Mouse (Mus musculus) MEL (cell line): ENCODE data around the gene Gpr174.

ENCODE experiments used
- CHD2 ChIP-seq: IDR thresholded peaks from 2 replicates; pipeline ENCODE4 v1.6.1; 2011; ENCODE audit warnings: low read length, improper control_type of control experiment
- CTCF ChIP-seq, 3 experiments: IDR thresholded peaks in 2 of 3; conservative IDR thresholded peaks in 1 of 3; 2 replicates each; pipeline ENCODE4 v1.5.1; 2011 to 2012; ENCODE audit warnings: low read length in 3 of 3, low read depth in 2 of 3, mild to moderate bottlenecking in 2 of 3, improper control_type of control experiment in 1 of 3, inconsistent platforms in 1 of 3, mixed read lengths in 1 of 3, moderate library complexity in 1 of 3; ENCODE audit not compliant: control insufficient read depth in 1 of 3, insufficient read depth in 1 of 3, poor library complexity in 1 of 3, severe bottlenecking in 1 of 3
- E2F4 ChIP-seq: IDR thresholded peaks from 2 replicates; pipeline ENCODE4 v1.6.1; 2011; ENCODE audit warnings: low read depth, low read length, improper control_type of control experiment, borderline replicate concordance
- EP300 ChIP-seq, 2 experiments: IDR thresholded peaks; 2 replicates each; pipeline ENCODE4 v1.6.1; 2011; ENCODE audit warnings: improper control_type of control experiment in 2 of 2, low read length in 2 of 2, low read depth in 1 of 2, mild to moderate bottlenecking in 1 of 2
- GABPA ChIP-seq: IDR thresholded peaks from 2 replicates; pipeline ENCODE4 v1.6.1; 2012; ENCODE audit warnings: low read depth, mild to moderate bottlenecking, inconsistent platforms, low read length, improper control_type of control experiment, moderate library complexity
- KAT2A ChIP-seq: conservative IDR thresholded peaks from 2 replicates; pipeline ENCODE4 v1.6.1; 2012; ENCODE audit warnings: low read depth, low read length, improper control_type of control experiment, inconsistent platforms
- MAX ChIP-seq: IDR thresholded peaks from 2 replicates; pipeline ENCODE4 v1.6.1; 2011; ENCODE audit warnings: low read length, improper control_type of control experiment
- MAZ ChIP-seq: IDR thresholded peaks from 2 replicates; pipeline ENCODE4 v1.6.1; 2012; ENCODE audit warnings: low read depth, mild to moderate bottlenecking, inconsistent platforms, low read length, improper control_type of control experiment
- POLR2A ChIP-seq, 2 experiments: IDR thresholded peaks; 2 replicates each; pipeline ENCODE4 v1.6.1; 2011 to 2012; ENCODE audit warnings: low read length in 2 of 2, mild to moderate bottlenecking in 2 of 2, control low read depth in 1 of 2, improper control_type of control experiment in 1 of 2, low read depth in 1 of 2, moderate library complexity in 1 of 2; ENCODE audit not compliant: control insufficient read depth in 1 of 2, insufficient read depth in 1 of 2, poor library complexity in 1 of 2
- SIN3A ChIP-seq: IDR thresholded peaks from 2 replicates; pipeline ENCODE4 v1.6.1; 2012; ENCODE audit warnings: low read length, improper control_type of control experiment, inconsistent platforms
- TAL1 ChIP-seq: IDR thresholded peaks from 2 replicates; pipeline ENCODE4 v1.6.1; 2012; ENCODE audit warnings: mild to moderate bottlenecking, inconsistent platforms, low read length, moderate library complexity, mixed read lengths
- USF1 ChIP-seq: IDR thresholded peaks from 2 replicates; pipeline ENCODE4 v1.6.1; 2014; ENCODE audit warnings: low read depth, mild to moderate bottlenecking, inconsistent platforms, low read length, improper control_type of control experiment, moderate library complexity
- ZKSCAN1 ChIP-seq: IDR thresholded peaks from 2 replicates; pipeline ENCODE4 v1.6.1; 2012; ENCODE audit warnings: low read depth, mild to moderate bottlenecking, inconsistent platforms, low read length, improper control_type of control experiment, moderate library complexity

DNA sequence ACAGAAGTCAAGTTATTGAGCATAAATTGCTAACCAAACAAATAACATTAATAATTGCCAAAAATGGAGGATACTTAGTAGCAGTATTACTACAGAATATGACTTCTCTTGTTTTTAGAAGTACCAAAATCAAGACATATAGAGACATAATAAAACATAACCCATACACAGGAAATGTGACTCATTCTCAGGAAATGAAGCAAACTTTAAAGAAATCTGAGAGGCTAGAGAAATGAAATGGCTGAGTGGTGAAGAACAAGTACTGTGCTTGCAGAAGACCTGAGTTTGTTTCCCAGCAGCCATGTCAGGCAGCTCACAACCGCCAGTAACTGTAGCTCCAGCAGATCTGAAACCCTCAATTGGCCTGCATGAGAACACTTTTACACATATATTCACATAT lies 30.8 kb upstream of the Gpr174 start:
- TF ChIP-seq CTCF (IDR thresholded peaks at IDR 0.05 in 2 of 3, conservative IDR thresholded peaks at IDR 0.05 in 1 of 3; ENCODE audit: control insufficient read depth in 1 of 3, insufficient read depth in 1 of 3, low read depth in 2 of 3, low read length in 3 of 3, poor library complexity in 1 of 3, severe bottlenecking in 1 of 3) (no peak), GABPA (no peak), SIN3A (no peak), POLR2A (IDR thresholded peaks at IDR 0.05; ENCODE audit: control insufficient read depth in 1 of 2, insufficient read depth in 1 of 2, low read depth in 1 of 2, low read length in 2 of 2, poor library complexity in 1 of 2) (no peak), TAL1 (no peak), EP300 (IDR thresholded peaks at IDR 0.05; ENCODE audit: low read depth in 1 of 2, low read length in 2 of 2) (no peak), MAZ (no peak), KAT2A (no peak), USF1 (no peak), CHD2 (no peak), E2F4 (no peak), MAX (no peak), ZKSCAN1 (no peak)
